Mouse (Mus musculus) skeletal muscle tissue, adult 2 months (tissue): ENCODE data around the gene Cryge.

Experiments used
- DNase-seq: peaks from one replicate; pipeline ENCODE4 v3.0.0-alpha.2; 2012; ENCODE audit warnings: low read depth, low spot score

The Cryge gene

DNA sequence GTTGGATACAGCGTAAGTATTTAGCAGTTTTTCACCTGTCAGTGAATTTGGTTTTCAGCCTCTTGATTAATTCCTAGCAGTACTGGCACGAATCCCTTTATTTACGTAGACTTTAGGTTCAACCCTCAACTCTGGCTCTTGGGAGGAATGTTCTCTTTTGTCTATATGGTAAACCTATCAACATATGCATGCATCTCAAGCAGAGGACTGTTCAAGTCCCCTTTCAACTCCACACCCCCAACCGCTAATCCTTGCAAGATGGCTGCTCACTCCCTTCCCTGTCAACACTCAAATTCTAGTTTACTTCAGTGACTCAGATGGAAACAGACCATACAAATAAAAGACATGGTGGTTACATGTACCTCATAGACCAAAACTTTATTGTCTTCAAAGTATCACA is 38.2 kb downstream of the Cryge start:
- no peak for DNase-seq

DNA sequence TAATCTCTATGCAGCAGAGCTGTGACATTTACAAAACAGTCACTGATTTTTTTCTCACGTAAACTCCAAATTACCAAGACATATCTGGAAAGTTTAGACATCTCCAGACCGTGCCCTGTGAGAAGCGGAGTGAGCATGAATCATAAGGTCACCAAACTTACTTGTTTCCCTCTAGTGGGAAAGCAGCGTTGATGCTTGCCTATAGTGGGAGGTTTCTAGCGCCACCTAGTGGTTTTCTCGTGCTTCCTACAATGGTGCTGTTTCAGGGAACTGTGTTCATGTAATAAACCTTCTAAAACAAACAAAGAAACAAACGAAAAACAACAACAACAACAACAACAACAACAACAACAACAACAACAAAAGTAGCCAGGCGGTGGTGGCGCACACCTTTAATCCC is 40.8 kb downstream of the Cryge start:
- peak; percentile 70 for DNase-seq

DNA sequence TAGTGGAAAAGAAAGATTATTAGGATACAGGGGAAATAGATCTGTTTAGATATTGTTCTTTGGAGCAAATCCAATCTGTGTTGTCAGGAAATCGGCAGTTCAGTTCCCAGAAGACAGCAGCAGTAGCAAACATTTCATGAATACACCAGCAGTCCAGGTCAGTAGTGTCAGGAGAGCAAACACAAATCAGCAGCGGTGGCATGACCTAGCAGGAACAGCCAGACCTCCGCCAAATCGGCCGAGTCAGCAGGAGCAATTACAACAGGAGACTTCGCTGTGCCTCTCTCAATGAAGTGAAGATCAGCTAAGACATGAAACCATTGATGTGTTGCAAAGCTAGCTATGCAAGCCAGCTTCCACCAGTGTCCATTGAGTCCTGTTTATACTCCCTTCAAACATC is 45.4 kb downstream of the Cryge start:
- DNase-seq: no peak

DNA sequence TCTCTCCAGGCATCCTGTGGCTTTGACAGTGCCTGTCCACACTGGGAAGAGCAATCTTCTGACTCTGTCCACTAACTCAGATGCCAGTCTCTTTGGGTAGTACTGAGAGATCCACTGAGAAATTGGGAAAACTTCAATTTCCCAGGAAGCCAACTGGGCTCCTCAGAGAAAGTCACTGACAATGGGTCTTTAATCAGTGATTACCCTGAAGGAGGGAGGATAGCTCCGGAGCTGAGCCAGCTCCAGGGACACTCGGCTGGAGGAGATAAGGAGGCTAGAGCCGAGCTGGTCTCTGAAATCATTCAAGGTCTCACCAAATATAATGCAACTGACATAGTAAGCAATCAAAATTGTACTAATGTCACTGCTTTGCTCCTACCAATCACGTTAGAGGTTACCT is 46.4 kb downstream of the Cryge start:
- no peak for DNase-seq
